Mouse (Mus musculus): ENCODE measurements around the gene Wdr76.
"Not testable (repeated sequence)": the region's sequence is repeated elsewhere in the genome, so short reads cannot be mapped to it uniquely, and the experiment has no call there.

The Wdr76 gene

DNA sequence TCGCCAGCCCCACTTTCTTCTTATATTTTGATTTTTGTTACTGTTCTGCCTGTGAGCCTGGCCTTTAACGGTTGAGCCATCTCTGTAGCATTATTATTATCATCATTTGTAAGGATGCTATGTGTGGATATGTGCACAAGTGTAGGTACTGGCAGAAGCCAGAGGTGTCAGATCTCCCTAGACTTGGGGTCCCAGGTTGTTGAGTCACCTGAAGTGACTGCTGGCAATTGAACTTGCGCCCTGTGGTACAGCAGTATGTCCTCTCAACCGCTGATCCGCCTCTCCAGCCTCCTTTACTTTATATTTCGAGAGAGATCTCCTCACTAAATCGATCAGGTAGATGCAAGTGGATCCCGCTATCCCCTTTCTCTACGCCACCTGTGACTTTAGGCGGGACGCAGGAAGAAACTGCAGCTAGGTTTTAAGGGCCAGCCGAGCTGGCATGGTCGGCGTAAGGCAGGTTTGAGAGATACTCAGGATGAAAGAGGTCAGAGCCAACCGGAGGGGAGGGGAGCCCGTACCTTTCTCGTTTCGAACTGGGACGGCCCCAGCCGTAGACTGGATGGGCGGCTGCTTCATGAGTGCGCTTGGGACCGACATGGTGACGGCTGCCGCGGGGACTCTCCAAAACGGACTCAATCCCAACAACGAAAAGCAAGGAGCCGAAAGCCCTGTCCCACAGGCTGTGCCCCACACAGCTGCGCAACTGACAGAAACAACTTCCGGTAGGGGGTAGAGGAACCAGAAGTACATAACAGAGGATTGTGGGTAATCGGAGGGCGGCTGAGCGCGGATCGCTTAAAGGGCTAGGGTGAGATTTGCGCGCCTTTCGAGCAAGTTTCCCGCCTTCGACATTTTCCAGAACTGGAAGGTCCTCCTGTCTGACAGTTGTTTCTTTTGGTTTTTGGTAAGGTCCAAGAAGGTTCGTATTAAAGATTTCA is at the start of gene Wdr76, which contains the start of gene Mfap1a:
Wdr76 (plus strand) TSS at position 782 of the 941 bp plus-strand sequence.
Mfap1a (minus strand) TSS at position 724 of the 941 bp plus-strand sequence.
- DNase-seq (ENCODE audit: low spot score in 2 of 2): peak; percentile 87 to 89

- no peak for DNase-seq (ENCODE audit: low spot score in 2 of 2)
Measured at GRCm38 (mm10) chr2:121460071-121460470, 46.5 kb upstream of the Wdr76 start.

DNA sequence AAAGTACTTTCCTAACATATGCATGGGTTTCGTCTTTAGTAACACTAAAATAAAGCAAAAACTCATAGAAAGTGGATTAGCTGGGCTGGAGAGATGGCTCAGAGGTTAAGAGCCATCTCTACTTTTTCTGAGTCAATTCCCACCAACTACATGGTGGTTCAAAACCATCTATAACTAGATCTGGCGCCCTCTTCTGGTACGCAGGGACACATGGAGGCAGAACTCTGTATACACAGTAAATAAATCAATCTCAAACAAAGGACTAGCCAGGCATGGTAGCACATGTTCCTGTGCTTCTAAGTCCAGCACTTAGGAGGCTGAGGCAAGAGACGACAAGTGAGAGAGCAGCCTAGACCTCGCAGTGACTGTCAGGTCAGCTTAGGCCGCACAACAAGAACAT is 37.5 kb upstream of the Wdr76 start:
- DNase-seq (ENCODE audit: low spot score in 2 of 2): not testable (repeated sequence)

GRCm38 (mm10) chr2:121472783-121473182 is 33.7 kb upstream of the Wdr76 start:
- not testable (repeated sequence) for DNase-seq (ENCODE audit: low spot score in 2 of 2)

DNA sequence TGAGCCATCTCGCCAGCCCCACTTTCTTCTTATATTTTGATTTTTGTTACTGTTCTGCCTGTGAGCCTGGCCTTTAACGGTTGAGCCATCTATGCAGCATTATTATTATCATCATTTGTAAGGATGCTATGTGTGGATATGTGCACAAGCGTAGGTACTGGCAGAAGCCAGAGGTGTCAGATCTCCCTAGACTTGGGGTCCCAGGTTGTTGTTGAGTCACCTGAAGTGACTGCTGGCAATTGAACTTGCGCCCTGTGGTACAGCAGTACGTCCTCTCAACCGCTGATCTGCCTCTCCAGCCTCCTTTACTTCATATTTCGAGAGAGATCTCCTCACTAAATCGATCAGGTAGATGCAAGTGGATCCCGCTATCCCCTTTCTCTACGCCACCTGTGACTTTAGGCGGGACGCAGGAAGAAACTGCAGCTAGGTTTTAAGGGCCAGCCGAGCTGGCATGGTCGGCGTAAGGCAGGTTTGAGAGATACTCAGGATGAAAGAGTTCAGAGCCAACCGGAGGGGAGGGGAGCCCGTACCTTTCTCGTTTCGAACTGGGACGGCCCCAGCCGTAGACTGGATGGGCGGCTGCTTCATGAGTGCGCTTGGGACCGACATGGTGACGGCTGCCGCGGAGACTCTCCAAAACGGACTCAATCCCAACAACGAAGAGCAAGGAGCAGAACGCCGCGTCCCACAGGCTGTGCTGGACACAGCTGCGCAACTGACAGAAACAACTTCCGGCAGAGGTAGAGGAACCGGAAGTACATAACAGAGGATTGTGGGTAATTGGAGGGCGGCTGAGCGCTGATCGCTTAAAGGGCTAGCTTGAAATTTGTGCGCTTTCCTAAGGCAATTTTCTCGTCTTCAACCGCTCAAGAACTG is 33.0 kb upstream of the Wdr76 start, which contains the start of gene Mfap1b:
Mfap1b (minus strand) TSS at position 767 of the 879 bp plus-strand sequence.
- DNase-seq (ENCODE audit: low spot score in 2 of 2): peak; percentile 82 to 86

GRCm38 (mm10) chr2:121474180-121474535 is 32.4 kb upstream of the Wdr76 start:
- no peak for DNase-seq (ENCODE audit: low spot score in 2 of 2)

- DNase-seq (ENCODE audit: low spot score in 2 of 2): not testable (repeated sequence)
Measured at GRCm38 (mm10) chr2:121475306-121475705, 31.2 kb upstream of the Wdr76 start.

- no peak for DNase-seq (ENCODE audit: low spot score in 2 of 2)
Measured at GRCm38 (mm10) chr2:121477491-121478266, 28.8 kb upstream of the Wdr76 start.

DNA sequence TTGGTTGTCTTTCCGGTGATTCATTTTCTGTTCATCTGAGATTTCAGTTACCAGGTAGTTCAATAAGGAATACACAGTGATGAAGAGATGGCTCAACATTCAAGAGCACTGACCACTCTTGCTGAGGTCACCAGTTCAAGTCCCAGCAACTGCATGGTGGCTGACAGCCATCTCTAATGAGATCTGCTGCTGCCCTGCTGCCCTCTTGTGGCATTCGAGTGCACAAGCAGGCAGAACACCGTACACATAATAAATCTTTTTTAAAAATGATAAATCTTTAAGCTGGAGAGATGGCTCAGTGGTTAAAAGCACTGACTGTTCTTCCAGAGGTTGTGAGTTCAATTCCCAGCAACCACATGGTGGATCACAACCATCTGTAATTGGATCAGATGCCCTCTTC is 26.0 kb upstream of the Wdr76 start:
- DNase-seq (ENCODE audit: low spot score in 2 of 2): no peak

DNA sequence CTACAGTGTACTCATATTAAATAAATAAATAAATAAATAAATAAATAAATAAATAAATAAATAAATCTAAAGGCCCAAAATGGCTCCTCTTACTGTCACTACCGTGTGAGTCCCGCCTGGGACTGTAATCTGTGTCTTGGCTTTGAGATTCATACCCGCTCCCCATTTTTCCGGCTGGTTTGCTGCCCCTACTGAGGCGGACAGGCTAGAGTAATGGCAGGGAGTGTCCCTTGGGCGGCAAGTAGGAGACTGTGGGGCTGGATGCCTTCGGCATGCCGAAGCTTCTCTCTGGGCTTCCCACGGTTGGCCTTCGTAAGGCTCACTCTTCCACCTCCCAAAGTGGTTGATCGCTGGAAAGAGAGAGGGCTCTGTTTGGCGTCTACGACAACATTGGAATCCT is 25.6 kb upstream of the Wdr76 start:
- DNase-seq (ENCODE audit: low spot score in 2 of 2): not testable (repeated sequence)

DNA sequence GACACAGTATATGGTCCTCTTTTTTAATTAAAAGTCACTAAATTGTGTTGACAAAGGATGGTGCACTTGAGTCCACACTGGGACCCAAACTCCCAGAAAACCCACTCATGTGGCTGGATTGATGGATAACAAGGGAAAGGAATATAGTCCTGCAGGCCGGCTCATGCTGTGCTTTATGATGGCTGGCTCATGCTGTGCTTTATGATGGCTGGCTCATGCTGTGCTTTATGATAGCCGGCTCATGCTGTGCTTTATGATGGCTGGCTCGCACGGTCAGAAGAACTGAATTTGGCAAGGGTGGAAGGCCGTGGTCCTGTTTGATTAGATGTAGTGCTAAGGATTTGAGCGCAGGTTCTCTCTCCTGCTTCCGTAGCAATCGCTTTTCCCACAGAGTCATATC is 22.9 kb upstream of the Wdr76 start:
- no peak for DNase-seq (ENCODE audit: low spot score in 2 of 2)

- not testable (repeated sequence) for DNase-seq (ENCODE audit: low spot score in 2 of 2)
Measured at GRCm38 (mm10) chr2:121484403-121484802, 22.1 kb upstream of the Wdr76 start.

GRCm38 (mm10) chr2:121501550-121501949 is 5.0 kb upstream of the Wdr76 start:
- DNase-seq (ENCODE audit: low spot score in 2 of 2): not testable (repeated sequence)

GRCm38 (mm10) chr2:121507173-121507950 is 839 bp downstream of the Wdr76 start:
- no peak for DNase-seq (ENCODE audit: low spot score in 2 of 2)

DNA sequence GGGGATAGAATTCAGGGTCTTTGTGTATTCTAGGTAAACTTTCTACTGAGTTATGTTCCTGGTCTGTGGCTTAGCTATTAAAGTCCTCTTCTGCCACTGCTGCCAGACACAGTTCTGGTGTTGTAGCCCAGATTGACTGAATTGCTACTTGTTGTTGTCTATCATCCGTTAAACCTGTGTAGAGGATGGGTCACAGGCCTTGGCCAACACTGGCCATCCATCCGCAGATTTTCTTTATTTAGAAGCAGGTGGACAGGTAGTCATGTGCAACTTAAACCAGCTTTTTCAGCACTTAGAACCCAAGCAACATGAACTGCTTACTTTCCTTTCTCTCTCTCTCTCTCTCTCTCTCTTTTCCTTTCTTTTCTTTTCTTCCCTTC is 1.4 kb downstream of the Wdr76 start:
- DNase-seq (ENCODE audit: low spot score in 2 of 2): no peak

DNA sequence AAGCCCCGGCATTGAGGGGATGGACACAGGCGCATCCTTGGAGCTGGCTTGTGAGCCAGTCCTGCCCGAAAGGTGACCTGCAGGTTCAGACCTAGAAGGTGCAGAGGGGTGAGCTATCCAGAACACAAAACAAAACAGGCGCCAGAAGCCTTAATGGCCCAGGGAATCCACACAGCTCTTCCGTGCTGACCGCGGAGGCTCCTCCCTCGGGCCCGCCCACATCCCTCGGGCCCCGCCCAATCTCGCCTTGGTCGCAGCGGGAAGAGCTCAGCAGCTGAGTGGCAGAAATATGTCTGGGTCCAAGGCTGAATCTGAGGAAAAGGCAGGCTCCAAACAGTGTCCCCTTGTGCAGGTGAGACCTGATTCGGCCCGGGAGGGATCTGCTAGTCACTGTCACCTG is 3.1 kb downstream of the Wdr76 start:
- DNase-seq (ENCODE audit: low spot score in 2 of 2): peak; percentile 35 to 52

- no peak for DNase-seq (ENCODE audit: low spot score in 2 of 2)
Measured at GRCm38 (mm10) chr2:121511401-121511800, 4.9 kb downstream of the Wdr76 start.

DNA sequence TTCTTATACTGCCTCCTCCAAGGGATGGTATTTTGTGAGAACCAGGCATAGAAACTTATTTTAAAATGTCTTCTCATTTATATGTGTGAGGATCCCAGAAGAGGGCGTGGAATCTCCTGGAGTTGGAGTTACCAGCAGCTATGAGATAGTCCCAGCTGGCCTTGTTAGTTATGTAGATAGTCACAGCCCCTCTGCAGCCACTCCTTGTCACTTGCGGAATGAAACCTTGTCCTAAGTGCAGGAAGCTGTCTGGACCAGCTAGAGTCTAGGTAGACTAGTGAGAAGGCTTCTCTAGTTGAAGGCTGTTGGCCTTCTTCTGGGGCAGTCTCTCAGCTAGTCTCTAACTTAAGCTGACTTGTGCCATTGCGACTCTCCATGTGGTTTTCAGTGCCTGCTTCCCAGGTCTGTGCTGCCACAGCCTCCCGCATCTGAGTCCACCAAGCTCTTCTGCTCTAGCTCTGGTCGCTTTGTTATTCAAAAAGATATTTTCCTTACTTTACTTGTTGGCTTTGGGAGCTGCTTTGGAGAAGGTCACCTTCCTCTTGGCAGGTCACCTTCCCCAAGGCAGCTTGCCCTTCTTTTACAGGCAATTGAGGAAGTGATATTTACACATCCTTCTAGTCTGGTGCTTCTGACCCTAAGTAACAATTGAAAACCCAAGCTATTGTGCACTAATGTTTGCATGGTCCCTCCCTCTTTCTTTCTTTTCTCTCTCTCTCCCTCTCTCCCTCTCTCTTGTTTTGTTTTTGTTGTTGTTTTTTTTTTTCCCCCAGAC is 6.7 kb downstream of the Wdr76 start:
- DNase-seq (ENCODE audit: low spot score in 2 of 2): not testable (repeated sequence)

DNA sequence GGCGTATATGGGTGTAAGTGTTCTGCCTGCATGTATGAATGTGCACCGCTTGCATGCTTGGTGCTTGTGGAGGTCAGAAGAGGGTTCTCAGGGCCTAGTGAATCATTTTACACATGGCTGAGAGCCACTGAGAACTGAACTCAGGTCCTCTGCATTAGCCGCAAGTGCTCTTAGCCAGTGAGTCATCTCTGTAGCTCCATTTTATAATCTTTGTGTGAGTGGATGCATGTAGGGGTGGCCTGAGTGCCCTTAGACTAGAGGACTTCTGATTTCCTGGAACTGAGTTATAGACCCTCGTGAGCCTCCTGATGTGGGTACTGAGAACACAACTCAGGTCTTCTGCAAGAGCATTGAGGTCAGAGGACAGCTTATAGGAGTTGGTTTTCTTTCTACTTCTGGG is 7.7 kb downstream of the Wdr76 start:
- DNase-seq (ENCODE audit: low spot score in 2 of 2): no peak

GRCm38 (mm10) chr2:121518106-121518505 is 11.6 kb downstream of the Wdr76 start:
- no peak for DNase-seq (ENCODE audit: low spot score in 2 of 2)

Data from heart, adult 9 months (tissue).